ENCODE assay signal across 17 mouse cellular contexts in the genomic region with DNA sequence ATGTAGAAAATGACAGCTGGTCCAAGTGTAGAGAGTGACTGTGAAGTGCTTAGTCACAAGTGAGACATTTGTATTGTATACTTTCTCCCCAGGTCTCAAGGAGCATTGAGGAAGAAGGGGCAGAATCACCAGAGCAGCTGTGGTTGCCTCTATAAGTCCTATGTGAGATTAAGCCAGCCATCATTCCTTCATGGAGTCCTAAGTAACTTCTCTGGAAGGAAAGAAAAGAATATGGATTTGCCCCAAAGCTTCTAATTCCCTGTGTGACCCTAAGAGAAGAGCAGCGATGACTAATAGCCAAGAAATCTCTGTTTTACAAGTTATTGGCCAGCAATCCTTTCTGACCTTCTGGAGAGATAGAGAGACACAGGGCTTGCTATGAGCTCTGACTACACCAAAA.
"Had no signal": no experiment of that assay in that cellular context is flagged by ENCODE, and none has a peak within 500 bp of the region (broad histone marks: within the 10 kb centered on the region; RNA-seq: fewer than 3 reads in every experiment).

No protein-coding gene starts in this region.

- ATAC-seq: hindbrain, postnatal 0 days; intestine, embryonic 16.5 days; liver, embryonic 12.5 days had no signal

- DNase-seq: gastrocnemius, postnatal 14 days; gastrocnemius, postnatal 36 days; heart, adult 11 months; heart, adult 2 months; heart, postnatal 14 days; heart, postnatal 36 days; kidney, adult 11 months; kidney, adult 2 months; kidney, adult 9 months; kidney, postnatal 14 days; kidney, postnatal 36 days; layer of hippocampus, adult 9-11 months; layer of hippocampus, postnatal 36 days; left cerebral cortex, postnatal 4 days had no signal
